Mouse (Mus musculus): ENCODE data around the gene Mef2c. TPM values are rescaled to one million over a fixed set of nuclear protein-coding genes. Genes with fewer than 3 reads are reported as not detected.
A peak's percentile ranks its signal among the peaks of the same experiment; 100 is the strongest.

Gene Mef2c
- polyA plus RNA-seq, 1 experiment from 2014 or later = 41.4 TPM

GRCm38 (mm10) chr13:83492051-83492450 is 11.8 kb upstream of the Mef2c start:
- H3K4me3 ChIP-seq (replicated peaks) = no peak overlapping the region
- ATAC-seq (ENCODE audit: insufficient read depth, low FRiP score, low read depth) = no peak
- no peaks in the 10 kb centered on the region for H3K27me3 ChIP-seq (replicated peaks)
- H3K9ac ChIP-seq = no peak overlapping the region
- H3K4me2 ChIP-seq = no peak overlapping the region
- H3K27ac ChIP-seq = no peak overlapping the region
- H3K9me3 ChIP-seq = no peaks in the 10 kb centered on the region
- 63% methylated on average over 3 of the region's 3 CpGs for WGBS
- H3K4me1 ChIP-seq = no peaks in the 10 kb centered on the region
- H3K36me3 ChIP-seq = no peaks in the 10 kb centered on the region

- no peak overlapping the region for H3K4me2 ChIP-seq
- 88% methylated on average over 3 of the region's 3 CpGs for WGBS
- H3K4me1 ChIP-seq = no peaks in the 10 kb centered on the region
- no peak overlapping the region for H3K9ac ChIP-seq
- no peaks in the 10 kb centered on the region for H3K27me3 ChIP-seq (replicated peaks)
- no peaks in the 10 kb centered on the region for H3K9me3 ChIP-seq
- no peak overlapping the region for H3K27ac ChIP-seq
- ATAC-seq (ENCODE audit: insufficient read depth, low FRiP score, low read depth) = no peak
- no peaks in the 10 kb centered on the region for H3K36me3 ChIP-seq
- H3K4me3 ChIP-seq (replicated peaks) = no peak overlapping the region
Measured at GRCm38 (mm10) chr13:83497708-83498107, 6.1 kb upstream of the Mef2c start.

DNA sequence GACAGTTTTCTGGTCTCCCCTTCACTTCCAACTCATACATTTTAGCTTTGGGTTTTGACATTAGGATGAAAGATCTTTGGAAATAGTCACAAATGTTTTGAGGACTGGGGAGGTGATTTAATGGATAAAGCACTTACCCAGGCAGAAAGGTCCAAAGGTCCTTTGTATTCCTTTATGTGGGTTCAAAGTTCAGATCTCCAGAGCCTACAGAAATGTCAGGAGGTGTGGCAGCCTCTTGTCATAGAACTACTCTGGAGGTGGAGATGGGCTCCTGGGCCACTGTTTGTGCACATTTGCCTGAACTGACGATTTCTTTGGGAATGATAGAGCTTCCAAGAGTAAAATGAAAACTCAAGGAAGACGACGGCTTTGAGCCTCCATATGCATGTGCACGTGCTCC is 4.3 kb upstream of the Mef2c start:
- no peaks in the 10 kb centered on the region for H3K36me3 ChIP-seq
- H3K27me3 ChIP-seq (replicated peaks) = no peaks in the 10 kb centered on the region
- no peaks in the 10 kb centered on the region for H3K9me3 ChIP-seq
- no peak overlapping the region for H3K4me2 ChIP-seq
- 55% methylated on average over 4 of the region's 4 CpGs for WGBS
- no peak overlapping the region for H3K27ac ChIP-seq
- no peak for ATAC-seq (ENCODE audit: insufficient read depth, low FRiP score, low read depth)
- no peaks in the 10 kb centered on the region for H3K4me1 ChIP-seq
- no peak overlapping the region for H3K9ac ChIP-seq
- no peak overlapping the region for H3K4me3 ChIP-seq (replicated peaks)

GRCm38 (mm10) chr13:83507687-83508086 is 3.9 kb downstream of the Mef2c start:
- Histone ChIP-seq H3K9ac (no peak overlapping the region), H3K4me2 (no peak overlapping the region), H3K27me3 (replicated peaks) (no peaks in the 10 kb centered on the region), H3K36me3 (no peaks in the 10 kb centered on the region), H3K4me3 (replicated peaks) (no peak overlapping the region), H3K4me1 (no peaks in the 10 kb centered on the region), H3K27ac (no peak overlapping the region), H3K9me3 (no peaks in the 10 kb centered on the region)
- no peak for ATAC-seq (ENCODE audit: insufficient read depth, low FRiP score, low read depth)
- 81% methylated on average over 1 of the region's 1 CpGs for WGBS

DNA sequence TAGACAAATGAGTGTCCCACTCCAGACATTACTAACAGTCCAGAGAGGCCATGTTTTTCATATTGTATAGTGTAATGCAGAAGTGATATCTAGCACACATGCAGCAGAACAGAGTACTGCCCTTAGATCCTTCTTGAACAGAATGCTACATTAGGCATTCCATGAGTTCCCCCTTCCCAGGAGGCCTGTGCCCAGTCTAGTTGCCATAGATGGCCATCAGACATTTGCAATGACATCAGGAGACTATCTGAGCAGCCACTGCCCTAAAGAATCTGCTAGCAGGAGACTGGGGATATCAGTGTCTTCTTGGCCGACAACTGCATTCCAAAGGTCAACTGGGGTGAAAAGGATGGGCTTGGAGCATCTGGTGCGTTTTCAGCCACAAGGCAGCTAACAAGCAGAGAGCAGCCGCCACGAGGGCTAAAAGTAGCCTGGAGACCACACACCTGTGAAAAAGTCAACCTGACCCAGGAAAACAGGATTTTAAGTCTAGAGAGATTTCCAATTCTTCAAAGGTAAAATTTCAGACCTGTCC is 11.2 kb downstream of the Mef2c start:
- no peak overlapping the region for H3K4me3 ChIP-seq (replicated peaks)
- H3K36me3 ChIP-seq = no peaks in the 10 kb centered on the region
- H3K27ac ChIP-seq = no peak overlapping the region
- no peak overlapping the region for H3K9ac ChIP-seq
- no peak for ATAC-seq (ENCODE audit: insufficient read depth, low FRiP score, low read depth)
- H3K27me3 ChIP-seq (replicated peaks) = no peaks in the 10 kb centered on the region
- H3K9me3 ChIP-seq = no peaks in the 10 kb centered on the region
- 57% methylated on average over 4 of the region's 4 CpGs for WGBS
- H3K4me1 ChIP-seq = no peaks in the 10 kb centered on the region
- no peak overlapping the region for H3K4me2 ChIP-seq

DNA sequence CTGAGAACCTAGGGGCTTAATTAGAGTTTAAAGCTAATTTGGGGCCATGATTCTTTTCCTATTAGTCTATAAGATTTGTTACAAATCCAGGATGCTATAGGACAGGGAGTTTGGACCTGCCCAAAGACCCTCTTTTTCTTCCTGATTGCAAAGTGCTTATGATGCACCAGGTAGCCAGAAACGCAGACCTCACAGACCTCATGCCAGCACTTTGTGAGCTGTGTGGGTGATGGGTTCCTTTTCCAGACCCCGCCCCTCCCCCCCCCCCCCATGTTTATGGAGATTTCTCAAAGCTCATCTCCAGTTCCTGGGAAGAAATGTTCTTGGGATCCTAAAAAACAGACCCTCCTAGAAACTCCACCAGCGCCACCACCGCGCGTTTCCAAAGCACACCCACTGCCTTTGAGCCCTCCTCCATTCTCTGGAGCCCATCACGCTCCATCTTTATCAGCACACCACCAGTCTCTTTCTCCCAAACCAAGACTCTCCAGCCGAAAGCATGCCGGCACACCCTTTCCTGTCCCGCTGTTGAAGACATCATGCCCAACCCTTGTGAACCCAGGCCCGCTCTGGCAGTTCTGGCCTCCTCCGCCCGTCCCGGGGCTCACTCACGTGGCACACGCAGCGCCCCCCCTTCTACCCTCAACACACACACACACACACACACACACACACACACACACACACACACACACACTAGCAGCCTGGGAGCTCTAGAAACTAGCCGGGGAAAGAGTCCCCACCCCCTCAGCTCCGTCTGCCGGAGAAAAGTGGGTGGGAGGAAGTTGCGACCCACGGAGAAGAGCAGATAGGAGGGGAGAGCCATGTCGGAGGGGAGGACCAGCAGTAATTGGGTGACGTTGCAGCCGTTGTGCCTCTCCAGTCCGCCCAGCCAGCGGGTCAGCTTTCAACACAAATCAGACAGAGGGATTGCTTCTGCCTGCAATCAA is 14.1 kb downstream of the Mef2c start:
- Histone ChIP-seq H3K4me2 (peak overlapping the region; percentile 76), H3K4me3 (replicated peaks) (peak overlapping the region; percentile 49), H3K9ac (peak overlapping the region; percentile 20; the same call in 1 of the 2 replicates), H3K27ac (peak overlapping the region; percentile 57; the same call in 1 of the 2 replicates), H3K27me3 (replicated peaks) (no peaks in the 10 kb centered on the region), H3K9me3 (no peaks in the 10 kb centered on the region), H3K4me1 (no peaks in the 10 kb centered on the region), H3K36me3 (no peaks in the 10 kb centered on the region)
- WGBS = 1% methylated on average over 27 of the region's 27 CpGs
- ATAC-seq (ENCODE audit: insufficient read depth, low FRiP score, low read depth) = peak; percentile 88

DNA sequence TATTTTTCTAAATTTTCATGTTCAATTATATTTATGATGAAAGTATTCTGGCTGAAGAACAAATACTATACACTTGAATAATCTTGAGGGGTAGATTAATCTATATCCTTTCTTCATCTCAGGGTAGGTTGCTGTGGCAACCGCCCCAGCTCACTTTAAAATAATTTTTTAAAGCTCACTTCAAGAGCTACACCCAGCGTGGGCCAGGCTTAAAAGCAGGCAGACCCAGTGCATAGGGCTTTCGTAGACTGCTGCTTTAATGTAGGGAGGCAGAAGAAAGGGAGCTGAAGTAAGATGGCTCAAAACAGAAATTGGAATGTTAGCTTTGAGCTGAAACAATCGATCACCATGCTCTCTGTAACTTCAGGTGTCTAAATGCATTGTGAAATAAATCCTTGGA is 17.0 kb downstream of the Mef2c start:
- WGBS = 54% methylated on average over 4 of the region's 4 CpGs
- Histone ChIP-seq H3K4me2 (no peak overlapping the region), H3K27me3 (replicated peaks) (no peaks in the 10 kb centered on the region), H3K4me1 (no peaks in the 10 kb centered on the region), H3K9me3 (no peaks in the 10 kb centered on the region), H3K36me3 (no peaks in the 10 kb centered on the region), H3K4me3 (replicated peaks) (no peak overlapping the region), H3K27ac (no peak overlapping the region), H3K9ac (no peak overlapping the region)
- no peak for ATAC-seq (ENCODE audit: insufficient read depth, low FRiP score, low read depth)

DNA sequence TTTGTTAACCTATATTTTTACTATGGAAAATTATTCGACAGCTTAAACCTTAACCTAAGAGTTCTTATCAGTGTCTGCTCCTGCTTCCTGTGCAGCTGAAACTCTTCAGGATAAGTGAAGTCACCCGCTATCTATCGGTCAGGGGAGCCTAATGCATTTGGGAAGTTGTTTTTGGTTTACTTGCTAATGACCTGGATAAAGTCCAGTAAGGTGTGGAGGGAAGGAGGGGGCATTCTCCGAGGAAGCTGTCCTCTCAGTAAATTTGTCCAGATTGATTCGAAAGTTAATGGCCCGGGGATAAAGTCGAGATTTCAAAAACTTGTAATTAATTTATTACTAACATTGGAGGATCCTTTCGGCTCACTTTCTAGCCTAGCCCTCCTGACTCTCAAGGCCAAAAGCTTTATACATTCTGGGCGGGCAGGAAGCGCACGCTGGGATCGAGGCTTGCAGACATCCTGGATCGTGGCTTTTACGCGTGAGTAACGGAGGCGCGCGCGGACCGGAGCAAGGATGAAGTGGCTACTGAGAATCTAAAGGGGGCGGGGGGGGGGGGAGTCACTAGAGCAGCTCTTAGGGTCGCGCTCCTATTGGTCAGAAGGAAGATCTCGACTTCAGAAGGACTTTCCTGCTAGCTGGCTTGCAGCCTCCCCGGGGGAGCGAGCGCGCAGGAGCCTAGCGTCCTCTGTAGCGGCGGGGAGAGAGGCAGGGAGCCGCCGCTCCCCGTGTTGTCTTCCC is 19.6 kb downstream of the Mef2c start:
- Histone ChIP-seq H3K36me3 (no peaks in the 10 kb centered on the region), H3K4me3 (replicated peaks) (peak overlapping the region; percentile 63), H3K27ac (peak overlapping the region; percentile 86), H3K4me2 (peak overlapping the region; percentile 76), H3K9me3 (no peaks in the 10 kb centered on the region), H3K9ac (peak overlapping the region; percentile 16; the same call in 1 of the 2 replicates), H3K27me3 (replicated peaks) (no peaks in the 10 kb centered on the region), H3K4me1 (no peaks in the 10 kb centered on the region)
- 3% methylated on average over 35 of the region's 35 CpGs for WGBS
- peak; percentile 51; the same call in 1 of the 2 replicates for ATAC-seq (ENCODE audit: insufficient read depth, low FRiP score, low read depth)

DNA sequence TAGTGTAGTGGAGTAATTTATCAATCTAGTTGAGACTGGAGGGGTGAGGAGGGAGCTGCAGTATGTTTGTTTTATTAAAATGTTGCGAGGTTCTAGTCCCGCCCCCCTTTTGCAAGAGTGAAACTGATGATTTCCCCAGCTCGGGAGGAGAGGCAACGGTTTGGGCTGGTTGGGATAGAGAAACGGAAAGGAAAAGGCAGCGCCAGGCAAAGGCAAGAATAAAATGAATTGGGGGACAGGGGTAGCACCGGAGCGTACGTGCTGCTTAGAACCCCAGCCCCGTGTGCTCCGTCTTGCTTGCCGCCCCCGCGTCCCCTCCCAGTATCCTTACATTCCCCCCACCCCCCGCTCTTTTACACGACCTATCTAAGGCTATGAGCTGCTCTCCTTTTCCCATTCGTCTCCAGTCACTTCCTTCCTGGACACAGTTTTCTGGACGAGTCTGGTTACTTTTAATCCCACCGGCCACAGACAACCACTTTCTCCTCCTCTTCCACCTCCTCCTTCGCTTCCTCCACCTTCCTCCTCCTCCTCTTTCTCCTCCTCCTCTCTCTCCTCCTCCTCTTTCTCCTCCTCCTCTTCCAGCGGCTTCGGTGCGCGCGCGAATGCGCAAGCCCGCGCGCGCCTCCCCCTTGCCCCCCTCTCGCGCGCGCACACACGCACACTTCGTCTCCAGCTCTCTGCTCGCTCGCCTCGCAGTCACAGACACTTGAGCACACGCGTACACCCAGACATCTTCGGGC is 20.5 kb downstream of the Mef2c start:
- Histone ChIP-seq H3K36me3 (no peaks in the 10 kb centered on the region), H3K9me3 (no peaks in the 10 kb centered on the region), H3K4me1 (no peaks in the 10 kb centered on the region), H3K9ac (peak overlapping the region; percentile 16; the same call in 1 of the 2 replicates), H3K27ac (peak overlapping the region; percentile 86), H3K27me3 (replicated peaks) (no peaks in the 10 kb centered on the region), H3K4me2 (peak overlapping the region; percentile 76), H3K4me3 (replicated peaks) (peak overlapping the region; percentile 63)
- WGBS = under 1% methylated on average over 37 of the region's 43 CpGs
- ATAC-seq (ENCODE audit: insufficient read depth, low FRiP score, low read depth) = peak; percentile 81

DNA sequence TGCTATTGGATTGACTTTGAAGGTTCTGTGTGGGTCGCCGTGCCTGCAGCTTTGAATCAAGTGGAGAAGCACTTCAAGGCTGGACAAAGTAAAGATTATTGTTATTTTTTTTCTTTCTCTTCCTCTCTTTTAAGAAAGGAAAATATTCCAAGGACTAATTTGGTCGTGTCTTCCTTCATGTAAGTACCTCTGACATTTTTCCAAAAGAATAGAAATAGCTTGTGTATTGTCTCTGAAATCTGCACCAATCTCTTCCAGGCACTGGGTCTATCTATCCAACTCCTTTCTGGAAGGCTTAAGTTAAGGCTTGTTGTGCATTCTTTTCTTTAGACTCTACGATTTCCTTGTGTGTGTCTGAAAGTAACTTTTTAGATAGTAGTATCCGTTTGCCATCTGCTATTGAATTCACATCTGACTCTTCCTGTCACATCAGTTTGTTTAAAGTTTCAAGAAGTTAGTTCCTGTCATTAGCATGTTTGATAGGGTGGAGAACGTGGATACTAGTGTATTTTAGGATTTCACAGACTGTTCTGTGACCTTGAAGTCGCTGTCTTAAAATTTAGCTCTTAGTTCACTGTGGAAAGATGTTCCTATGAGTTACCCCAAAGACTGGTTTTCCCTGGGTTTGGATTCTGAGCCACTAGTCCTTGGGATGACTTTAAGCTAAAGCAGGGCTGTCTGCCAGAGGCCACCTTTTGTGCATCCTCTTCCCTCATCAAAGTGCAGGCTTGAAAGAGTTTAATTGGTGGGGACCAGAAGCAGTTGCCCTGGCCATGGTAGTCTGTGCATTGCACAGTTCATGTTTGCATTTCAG is 21.3 kb downstream of the Mef2c start:
- no peak overlapping the region for H3K9ac ChIP-seq
- peak overlapping the region; percentile 86 for H3K27ac ChIP-seq
- peak overlapping the region; percentile 63 for H3K4me3 ChIP-seq (replicated peaks)
- ATAC-seq (ENCODE audit: insufficient read depth, low FRiP score, low read depth) = no peak
- 9% methylated on average over 7 of the region's 7 CpGs for WGBS
- no peaks in the 10 kb centered on the region for H3K27me3 ChIP-seq (replicated peaks)
- no peaks in the 10 kb centered on the region for H3K9me3 ChIP-seq
- H3K4me2 ChIP-seq = peak overlapping the region; percentile 76
- no peaks in the 10 kb centered on the region for H3K36me3 ChIP-seq
- H3K4me1 ChIP-seq = no peaks in the 10 kb centered on the region

GRCm38 (mm10) chr13:83525716-83526005 is 21.8 kb downstream of the Mef2c start:
- no peaks in the 10 kb centered on the region for H3K27me3 ChIP-seq (replicated peaks)
- no peaks in the 10 kb centered on the region for H3K9me3 ChIP-seq
- no peaks in the 10 kb centered on the region for H3K36me3 ChIP-seq
- ATAC-seq (ENCODE audit: insufficient read depth, low FRiP score, low read depth) = no peak
- WGBS = 30% methylated on average over 2 of the region's 2 CpGs
- no peak overlapping the region for H3K27ac ChIP-seq
- H3K4me2 ChIP-seq = peak overlapping the region; percentile 76
- no peaks in the 10 kb centered on the region for H3K4me1 ChIP-seq
- no peak overlapping the region for H3K9ac ChIP-seq
- peak overlapping the region; percentile 63 for H3K4me3 ChIP-seq (replicated peaks)

All from stomach, embryonic 15.5 days (tissue).